Mouse (Mus musculus): ENCODE data around the gene Qrfp.

GRCm38 (mm10) chr2:31844729-31845136, 34.4 kb upstream of the Qrfp start:
- no peak for TF ChIP-seq EP300 (IDR thresholded peaks at IDR 0.05; ENCODE audit: low read depth)
- TF ChIP-seq CTCF (IDR thresholded peaks at IDR 0.05; ENCODE audit: low read depth): no peak

All from liver, embryonic 14.5 days (tissue).